Mouse (Mus musculus) right cerebral cortex, postnatal 4 days (tissue): ENCODE measurements around the gene Gm29776.
A peak's percentile ranks its signal among the peaks of the same experiment; 100 is the strongest.

Source experiments
- DNase-seq: peaks from one replicate; pipeline ENCODE4 v3.0.0-alpha.2; 2022

The Gm29776 gene

GRCm38 (mm10) chr14:54698733-54699132 lies at the start of gene Gm29776:
Gene Gm29776 (minus strand): TSS chr14:54698833.
- DNase-seq: no peak

- no peak for DNase-seq
These were observed 47.4 kb upstream of the Gm29776 start for GRCm38 (mm10) chr14:54746038-54746437.

GRCm38 (mm10) chr14:54744473-54744872 lies 45.8 kb upstream of the Gm29776 start:
- no peak for DNase-seq

- no peak for DNase-seq
These were observed 43.7 kb upstream of the Gm29776 start for GRCm38 (mm10) chr14:54742375-54742774.

- DNase-seq: no peak
These were observed 43.1 kb upstream of the Gm29776 start for GRCm38 (mm10) chr14:54741721-54742120.

GRCm38 (mm10) chr14:54737634-54738033 lies 39.0 kb upstream of the Gm29776 start:
- no peak for DNase-seq

- DNase-seq: peak; percentile 32
These were observed 38.2 kb upstream of the Gm29776 start for GRCm38 (mm10) chr14:54736555-54737552.

- DNase-seq: no peak
These were observed 36.6 kb upstream of the Gm29776 start for GRCm38 (mm10) chr14:54735221-54735620.

GRCm38 (mm10) chr14:54734004-54734403 lies 35.4 kb upstream of the Gm29776 start:
- no peak for DNase-seq

- no peak for DNase-seq
These were observed 33.6 kb upstream of the Gm29776 start for GRCm38 (mm10) chr14:54732206-54732605.

GRCm38 (mm10) chr14:54730305-54730704 lies 31.7 kb upstream of the Gm29776 start:
- no peak for DNase-seq

- DNase-seq: no peak
These were observed 30.4 kb upstream of the Gm29776 start for GRCm38 (mm10) chr14:54728823-54729653.

GRCm38 (mm10) chr14:54727565-54727964 lies 28.9 kb upstream of the Gm29776 start:
- DNase-seq: no peak

GRCm38 (mm10) chr14:54724049-54724448 lies 25.4 kb upstream of the Gm29776 start:
- no peak for DNase-seq

GRCm38 (mm10) chr14:54721711-54722110 lies 23.1 kb upstream of the Gm29776 start:
- DNase-seq: no peak

GRCm38 (mm10) chr14:54720654-54721350 lies 22.2 kb upstream of the Gm29776 start:
- no peak for DNase-seq

GRCm38 (mm10) chr14:54720041-54720440 lies 21.4 kb upstream of the Gm29776 start:
- no peak for DNase-seq

- no peak for DNase-seq
These were observed 16.8 kb upstream of the Gm29776 start for GRCm38 (mm10) chr14:54715402-54715801.

GRCm38 (mm10) chr14:54714617-54715081 lies 16.0 kb upstream of the Gm29776 start:
- DNase-seq: peak; percentile 25

GRCm38 (mm10) chr14:54714121-54714520 lies 15.5 kb upstream of the Gm29776 start:
- DNase-seq: peak; percentile 50

GRCm38 (mm10) chr14:54712861-54713260 lies 14.2 kb upstream of the Gm29776 start:
- no peak for DNase-seq

- DNase-seq: no peak
These were observed 13.4 kb upstream of the Gm29776 start, which contains the start of gene Cebpe for GRCm38 (mm10) chr14:54712074-54712473. Gene Cebpe (minus strand): TSS chr14:54712174.

- DNase-seq: no peak
These were observed 10.4 kb upstream of the Gm29776 start for GRCm38 (mm10) chr14:54709054-54709453.
